Mouse (Mus musculus) hindbrain, embryonic 14.5 days (tissue): ENCODE measurements around the gene Krt34. TPM values are rescaled to one million over a fixed set of nuclear protein-coding genes. Genes with fewer than 3 reads are reported as not detected.

Experiments used
- ATAC-seq: fragments of 200-750 bp; cut with Nextera tagmentation; 2 replicates; pipeline ENCODE4 v1.8.0; 2017; ENCODE audit warnings: moderate number of reproducible peaks, mild to moderate bottlenecking, moderate TSS enrichment, moderate library complexity; ENCODE audit not compliant: low FRiP score
- DNase-seq: peaks from one replicate; pipeline ENCODE4 v3.0.0-alpha.2; 2015; ENCODE audit warnings: low spot score
- H3K27ac ChIP-seq: fragments of 300-500 bp; sonication (generic); 2 replicates; pipeline ENCODE4 v1.5.1; 2014; ENCODE audit warnings: mild to moderate bottlenecking, moderate library complexity
- H3K27me3 ChIP-seq: fragments of 300-500 bp; sonication (generic); 2 replicates; pipeline ENCODE4 v1.6.1; 2014; ENCODE audit warnings: mild to moderate bottlenecking, low read length, mixed read lengths; ENCODE audit not compliant: control insufficient read depth, insufficient read depth
- H3K36me3 ChIP-seq: fragments of 300-500 bp; sonication (generic); replicated peaks from 2 replicates; pipeline ENCODE4 v1.6.1; 2014; ENCODE audit not compliant: control insufficient read depth, insufficient read depth
- H3K4me1 ChIP-seq: fragments of 300-500 bp; sonication (generic); replicated peaks from 2 replicates; pipeline ENCODE4 v1.6.1; 2014; ENCODE audit warnings: antibody characterized with exemption, low read length, mixed read lengths; ENCODE audit not compliant: control insufficient read depth, insufficient read depth
- H3K4me2 ChIP-seq: fragments of 300-500 bp; sonication (generic); replicated peaks from 2 replicates; pipeline ENCODE4 v1.6.1; 2014; ENCODE audit warnings: mild to moderate bottlenecking, moderate library complexity
- H3K4me3 ChIP-seq: fragments of 300-500 bp; sonication (generic); replicated peaks from 2 replicates; pipeline ENCODE4 v1.5.1; 2014; ENCODE audit warnings: mild to moderate bottlenecking, low read length
- H3K9ac ChIP-seq: fragments of 300-500 bp; sonication (generic); 2 replicates; pipeline ENCODE4 v1.6.1; 2014
- H3K9me3 ChIP-seq: fragments of 300-500 bp; sonication (generic); 2 replicates; pipeline ENCODE4 v1.6.1; 2016; ENCODE audit warnings: low read length; ENCODE audit not compliant: control insufficient read depth
- WGBS: fragments of 180-500 bp; shearing (Covaris S2); extraction: QIAGEN DNeasy Blood & Tissue Kit; methylation state at CpG from one replicate; pipeline ENCODE4 v1.1.7; 2014; 5-methylcytosine and 5-hydroxymethylcytosine counted together
- polyA plus RNA-seq: library from polyadenylated mRNA; unstranded; fragments of >200 nt; fragmentation: Nextera tagmentation; extraction: Ambion mirVana; gene quantifications from 2 replicates; pipeline ENCODE4 v1.2.1, GENCODE M21; 2014

Gene Krt34
- polyA plus RNA-seq, 1 experiment from 2014 or later = not detected

DNA sequence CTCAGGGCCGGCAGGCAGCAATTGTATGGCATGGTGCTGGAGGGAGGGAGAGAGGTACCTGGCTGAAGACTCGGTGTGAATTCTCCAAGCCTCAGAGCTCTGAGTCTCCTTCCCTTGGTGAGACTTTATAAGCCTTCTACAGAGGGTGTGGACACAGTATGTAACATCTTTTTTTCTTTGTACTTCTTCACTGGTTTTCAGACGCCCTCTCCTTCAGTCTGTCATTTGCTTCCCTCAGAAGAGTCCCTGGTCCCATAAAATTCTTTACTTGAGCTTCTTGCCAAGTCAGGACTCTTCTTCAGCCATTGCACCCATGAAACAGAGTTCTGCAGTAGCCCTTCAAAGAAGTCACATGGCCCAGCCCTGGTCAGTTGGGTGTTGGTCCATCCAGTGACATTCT lies 9.1 kb upstream of the Krt34 start, which contains the start of gene Krt31:
Krt31 (minus strand) TSS at position 101 of the 400 bp plus-strand sequence.
- H3K4me3 ChIP-seq = no peak within 1 kb of the TSS
- ATAC-seq (no peak), DNase-seq (no peak)
- H3K4me1 ChIP-seq = no peaks in the 10 kb centered on the region
- no peak within 1 kb of the TSS for H3K9ac ChIP-seq
- WGBS = 87% methylated on average over 3 of the region's 3 CpGs
- H3K27me3 ChIP-seq = no peaks in the 10 kb centered on the region
- H3K27ac ChIP-seq = no peak within 1 kb of the TSS
- H3K4me2 ChIP-seq = no peak within 1 kb of the TSS
- no peaks in the 10 kb centered on the region for H3K36me3 ChIP-seq
- H3K9me3 ChIP-seq = no peaks in the 10 kb centered on the region

DNA sequence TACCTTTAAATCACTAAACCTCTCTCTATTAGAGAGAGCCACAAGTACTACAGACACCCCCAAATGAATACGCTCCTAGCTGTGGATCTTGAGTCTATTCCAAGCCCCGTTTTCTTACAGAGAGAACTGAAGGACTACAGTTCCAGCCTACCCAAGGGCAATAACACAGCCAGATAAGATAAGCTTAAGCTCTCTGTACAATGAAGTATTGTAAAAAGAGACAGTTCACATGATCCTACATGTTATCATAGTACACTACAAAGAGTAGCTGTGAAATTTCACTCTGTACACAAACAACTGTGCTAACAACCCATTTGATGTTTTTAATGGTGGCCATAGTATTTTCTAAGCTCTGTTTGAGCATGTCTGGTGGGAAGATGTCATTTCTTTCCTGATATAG lies 5.8 kb upstream of the Krt34 start:
- H3K27me3 ChIP-seq = no peaks in the 10 kb centered on the region
- H3K4me1 ChIP-seq = no peaks in the 10 kb centered on the region
- H3K4me2 ChIP-seq = no peak overlapping the region
- WGBS = 95% methylated on average over 2 of the region's 2 CpGs
- DNase-seq (no peak), ATAC-seq (no peak)
- no peak overlapping the region for H3K27ac ChIP-seq
- H3K4me3 ChIP-seq = no peak overlapping the region
- no peaks in the 10 kb centered on the region for H3K36me3 ChIP-seq
- no peaks in the 10 kb centered on the region for H3K9me3 ChIP-seq
- H3K9ac ChIP-seq = no peak overlapping the region

DNA sequence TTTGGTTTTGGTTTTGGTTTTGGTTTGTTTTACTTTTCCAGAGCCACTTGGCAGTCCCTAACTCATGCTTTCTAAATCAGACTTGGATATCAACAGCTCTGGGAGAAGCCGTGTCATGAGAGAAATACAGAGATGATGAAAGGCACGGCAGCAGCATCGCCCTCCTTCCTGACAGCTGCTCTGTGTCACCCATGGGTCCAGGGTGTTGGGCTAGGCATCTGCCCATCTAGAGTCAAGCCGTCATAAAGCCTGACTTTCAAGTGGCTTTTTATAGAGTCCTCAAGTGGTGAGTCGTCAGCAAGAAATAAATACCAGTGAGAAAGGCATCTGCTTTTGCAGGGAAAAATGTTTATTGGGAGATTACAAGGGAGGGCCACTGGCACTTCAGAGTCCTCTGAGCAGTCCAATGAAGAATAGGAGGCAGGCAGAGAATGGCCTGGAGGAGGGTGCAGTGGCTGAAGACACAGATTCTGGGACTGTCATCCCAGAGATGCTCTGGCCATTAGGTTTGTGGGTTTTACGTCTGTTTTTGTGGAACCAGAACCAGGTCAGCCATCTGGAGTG lies 5.0 kb upstream of the Krt34 start:
- no peak overlapping the region for H3K9ac ChIP-seq
- DNase-seq (no peak), ATAC-seq (no peak)
- H3K4me3 ChIP-seq = no peak overlapping the region
- H3K27ac ChIP-seq = no peak overlapping the region
- 93% methylated on average over 6 of the region's 6 CpGs for WGBS
- H3K27me3 ChIP-seq = no peaks in the 10 kb centered on the region
- H3K4me1 ChIP-seq = no peaks in the 10 kb centered on the region
- no peaks in the 10 kb centered on the region for H3K36me3 ChIP-seq
- H3K4me2 ChIP-seq = no peak overlapping the region
- no peaks in the 10 kb centered on the region for H3K9me3 ChIP-seq

DNA sequence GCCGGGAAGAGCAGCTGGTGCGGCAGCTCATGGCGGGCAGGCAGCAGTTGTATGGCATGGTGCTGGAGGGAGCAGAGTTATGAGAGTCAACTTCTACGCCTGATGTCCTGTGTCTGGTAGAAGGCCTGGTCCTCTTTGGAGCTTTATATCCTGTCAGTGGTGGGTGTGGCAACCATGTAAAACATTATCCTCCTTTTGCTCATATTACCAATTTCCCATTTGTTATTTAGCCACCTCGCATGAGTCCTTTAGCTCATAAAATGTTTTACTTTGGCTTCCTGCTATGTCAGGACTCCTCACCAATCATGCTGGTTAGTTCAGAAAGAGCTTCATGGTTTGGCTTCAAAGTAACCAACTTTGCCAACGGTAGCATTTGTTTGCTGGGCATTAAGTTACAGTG lies 11.6 kb downstream of the Krt34 start, which contains the start of gene Krt33b:
Krt33b (minus strand) TSS at position 101 of the 400 bp plus-strand sequence.
- Histone ChIP-seq H3K27ac (no peak within 1 kb of the TSS), H3K27me3 (no peaks in the 10 kb centered on the region), H3K9ac (no peak within 1 kb of the TSS), H3K4me3 (no peak within 1 kb of the TSS), H3K4me2 (no peak within 1 kb of the TSS), H3K36me3 (no peaks in the 10 kb centered on the region), H3K9me3 (no peaks in the 10 kb centered on the region), H3K4me1 (no peaks in the 10 kb centered on the region)
- ATAC-seq (no peak), DNase-seq (no peak)
- WGBS = 89% methylated on average over 6 of the region's 6 CpGs

DNA sequence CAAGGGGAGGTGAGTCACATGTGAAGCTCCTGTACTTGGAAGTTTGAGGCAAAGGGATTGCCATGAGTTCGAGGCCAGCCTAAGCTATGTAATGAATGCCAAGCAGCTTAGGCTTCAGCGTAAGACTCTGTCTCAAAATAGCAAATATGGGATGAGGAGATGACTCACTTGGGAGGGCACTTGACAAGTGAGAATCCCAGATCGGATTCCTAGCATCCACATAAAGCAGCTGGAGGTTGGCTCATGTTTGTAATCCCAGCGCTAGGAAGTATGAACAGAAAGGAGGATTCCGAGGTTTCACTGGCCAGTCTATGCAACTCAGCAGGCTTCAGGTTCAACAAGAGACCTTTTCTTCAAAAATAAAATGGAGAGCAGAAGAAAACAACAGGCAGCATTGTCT lies 19.9 kb downstream of the Krt34 start:
- H3K9ac ChIP-seq = no peak overlapping the region
- H3K27ac ChIP-seq = no peak overlapping the region
- no peak overlapping the region for H3K4me3 ChIP-seq
- ATAC-seq = no peak
- WGBS = 82% methylated on average over 5 of the region's 5 CpGs
- DNase-seq = no peak
- no peaks in the 10 kb centered on the region for H3K27me3 ChIP-seq
- no peaks in the 10 kb centered on the region for H3K36me3 ChIP-seq
- no peak overlapping the region for H3K4me2 ChIP-seq
- no peaks in the 10 kb centered on the region for H3K4me1 ChIP-seq
- no peaks in the 10 kb centered on the region for H3K9me3 ChIP-seq

DNA sequence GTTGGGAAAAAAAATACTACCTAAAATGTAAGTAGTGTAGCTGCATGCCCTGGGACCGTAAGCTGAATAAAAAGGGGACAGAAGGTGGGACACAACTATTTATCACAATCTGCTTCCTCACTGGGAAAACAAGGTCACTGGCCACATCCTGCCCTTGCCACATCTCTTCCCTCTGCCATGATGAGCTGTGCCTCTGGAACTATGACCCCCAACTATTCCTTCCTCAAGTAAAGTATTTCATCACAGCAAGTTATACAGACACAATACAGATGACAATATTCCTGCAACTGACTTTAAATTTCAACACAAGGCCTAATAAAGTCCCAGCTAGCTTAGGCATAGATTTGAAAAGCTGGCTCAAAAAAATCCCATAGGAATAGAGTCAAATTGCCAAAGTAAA lies 21.9 kb downstream of the Krt34 start:
- Histone ChIP-seq H3K9ac (no peak overlapping the region), H3K4me1 (no peaks in the 10 kb centered on the region), H3K36me3 (no peaks in the 10 kb centered on the region), H3K4me3 (no peak overlapping the region), H3K27me3 (no peaks in the 10 kb centered on the region), H3K4me2 (no peak overlapping the region), H3K9me3 (no peaks in the 10 kb centered on the region), H3K27ac (no peak overlapping the region)
- ATAC-seq = no peak
- DNase-seq = no peak
- 94% methylated on average over 1 of the region's 1 CpGs for WGBS

DNA sequence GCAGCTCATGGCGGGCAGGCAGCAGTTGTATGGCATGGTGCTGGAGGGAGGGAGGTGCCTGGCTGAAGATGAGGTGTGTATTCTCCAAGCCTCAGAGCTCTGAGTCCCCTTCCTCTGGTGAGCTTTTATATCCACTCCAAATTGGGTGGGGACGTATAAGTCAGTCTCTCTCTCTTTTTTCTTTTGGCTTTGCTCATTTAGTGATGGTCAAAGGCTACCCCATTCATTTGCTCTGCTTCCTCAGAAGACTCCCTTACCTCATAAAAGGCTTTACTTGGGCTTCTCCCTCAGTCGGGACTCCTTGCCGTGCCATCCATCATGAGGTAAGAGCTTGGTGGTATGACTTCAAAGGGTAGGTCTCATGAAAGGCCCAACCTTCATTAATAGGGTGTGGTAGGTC lies 25.2 kb downstream of the Krt34 start, which contains the start of gene Krt33a:
Krt33a (minus strand) TSS at position 101 of the 400 bp plus-strand sequence.
- no peaks in the 10 kb centered on the region for H3K9me3 ChIP-seq
- no peak within 1 kb of the TSS for H3K4me2 ChIP-seq
- H3K4me3 ChIP-seq = no peak within 1 kb of the TSS
- H3K27ac ChIP-seq = no peak within 1 kb of the TSS
- DNase-seq (no peak), ATAC-seq (no peak)
- no peaks in the 10 kb centered on the region for H3K27me3 ChIP-seq
- no peaks in the 10 kb centered on the region for H3K36me3 ChIP-seq
- no peak within 1 kb of the TSS for H3K9ac ChIP-seq
- no peaks in the 10 kb centered on the region for H3K4me1 ChIP-seq
- 91% methylated on average over 4 of the region's 4 CpGs for WGBS

DNA sequence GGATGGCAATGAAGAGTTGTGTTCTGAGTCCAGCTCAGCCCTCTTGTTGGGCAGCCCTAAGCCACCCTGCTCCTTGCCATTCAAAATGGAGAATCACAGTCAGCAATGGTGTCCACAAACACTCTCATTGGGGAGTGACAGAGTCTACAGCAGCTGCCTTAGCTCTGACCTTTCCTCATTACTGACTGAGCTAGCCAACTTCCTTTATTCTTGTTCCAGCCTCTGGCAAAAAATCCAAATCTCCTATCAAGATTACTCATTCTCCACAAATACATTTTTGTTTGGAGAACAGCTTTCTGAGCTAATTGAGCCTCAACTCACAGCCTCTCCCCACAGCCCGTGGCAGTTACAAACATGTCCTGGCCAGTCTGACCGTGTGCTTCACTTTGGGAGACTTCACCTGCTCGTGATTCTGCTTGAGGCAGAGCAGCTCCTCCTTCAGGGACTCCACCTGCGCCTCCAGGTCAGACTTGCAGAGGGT lies 27.6 kb downstream of the Krt34 start:
- Histone ChIP-seq H3K4me3 (no peak overlapping the region), H3K4me1 (no peaks in the 10 kb centered on the region), H3K9me3 (no peaks in the 10 kb centered on the region), H3K36me3 (no peaks in the 10 kb centered on the region), H3K4me2 (no peak overlapping the region), H3K9ac (no peak overlapping the region), H3K27me3 (no peaks in the 10 kb centered on the region), H3K27ac (no peak overlapping the region)
- ATAC-seq = no peak
- no peak for DNase-seq
- 83% methylated on average over 4 of the region's 4 CpGs for WGBS

DNA sequence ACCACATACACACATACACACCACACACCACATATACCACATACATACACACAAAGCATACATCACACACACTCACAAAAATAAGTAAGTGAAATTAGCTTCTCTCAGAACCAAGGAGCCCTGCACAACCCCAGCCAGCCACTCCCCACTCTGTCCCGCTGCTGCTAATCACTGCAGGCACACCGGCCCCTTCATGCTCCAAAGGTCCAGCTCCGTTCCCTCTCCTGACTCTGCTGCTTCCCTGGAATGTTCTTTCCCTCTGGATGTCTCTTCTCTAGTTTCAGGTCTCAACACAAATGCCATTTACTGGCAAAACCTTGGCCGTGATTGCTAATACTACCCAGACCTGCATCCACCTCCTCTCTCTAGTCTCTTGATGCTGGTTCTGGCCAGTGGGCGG lies 30.7 kb downstream of the Krt34 start:
- H3K4me2 ChIP-seq = no peak overlapping the region
- no peak for ATAC-seq

DNA sequence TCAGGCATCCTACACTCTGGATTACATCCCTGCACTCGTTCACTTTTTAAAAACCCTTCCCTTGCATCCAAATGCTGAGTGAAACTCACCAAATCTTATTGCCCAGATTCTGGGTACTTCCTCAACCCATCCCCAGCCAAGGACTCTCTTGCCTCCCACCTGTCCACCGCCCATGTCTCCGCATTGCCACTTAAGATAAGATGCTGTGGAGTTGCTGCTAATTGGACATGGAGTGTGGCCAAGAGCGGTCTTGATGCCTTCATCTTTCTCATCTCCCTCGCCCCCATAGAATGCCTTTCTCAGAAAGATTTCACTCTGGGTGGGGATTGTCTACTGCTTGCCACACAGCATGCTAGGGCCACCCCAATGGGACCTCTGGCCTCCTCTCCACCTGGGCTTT lies 33.0 kb downstream of the Krt34 start:
- no peak for ATAC-seq
- 87% methylated on average over 5 of the region's 5 CpGs for WGBS

More for the DNA sequence above, 30.7 kb downstream of the Krt34 start:
- Histone ChIP-seq H3K9ac (no peak overlapping the region), H3K36me3 (no peaks in the 10 kb centered on the region), H3K27ac (no peak overlapping the region), H3K9me3 (no peaks in the 10 kb centered on the region), H3K4me3 (no peak overlapping the region), H3K4me1 (no peaks in the 10 kb centered on the region), H3K27me3 (no peaks in the 10 kb centered on the region)
- DNase-seq = no peak
- WGBS = 83% methylated on average over 5 of the region's 5 CpGs

More for the DNA sequence above, 33.0 kb downstream of the Krt34 start:
- Histone ChIP-seq H3K27me3 (no peaks in the 10 kb centered on the region), H3K4me2 (no peak overlapping the region), H3K36me3 (no peaks in the 10 kb centered on the region), H3K4me3 (no peak overlapping the region), H3K9me3 (no peaks in the 10 kb centered on the region), H3K27ac (no peak overlapping the region), H3K4me1 (no peaks in the 10 kb centered on the region), H3K9ac (no peak overlapping the region)
- DNase-seq = no peak
